Mouse (Mus musculus) small intestine, adult 2 months (tissue): ENCODE measurements around the gene Gpc6.

Source experiments
- CTCF ChIP-seq: fragments of 200-500 bp; IDR thresholded peaks from 2 replicates; pipeline ENCODE4 v1.5.1; 2012; ENCODE audit warnings: low read depth, mild to moderate bottlenecking, control low read depth, inconsistent platforms, low read length, moderate library complexity, mixed read lengths; ENCODE audit not compliant: insufficient replicate concordance, insufficient read length; ENCODE audit errors: extremely low read depth
- POLR2A ChIP-seq: fragments of 200-500 bp; IDR thresholded peaks from 2 replicates; pipeline ENCODE4 v1.6.1; 2012; ENCODE audit warnings: low read depth, mild to moderate bottlenecking, control low read depth, inconsistent platforms, low read length, moderate library complexity

- TF ChIP-seq POLR2A (no peak), CTCF (no peak)
Measured at GRCm38 (mm10) chr14:117473378-117473777, 548.3 kb downstream of the Gpc6 start.
